Mouse (Mus musculus) adrenal gland, adult 18-20 months (tissue): Measurements from ENCODE around the gene Plscr3. TPM values are rescaled to one million over a fixed set of nuclear protein-coding genes. Genes with fewer than 3 reads are reported as not detected.

Source experiments
- DNase-seq, 2 experiments: peaks; one replicate each; pipeline ENCODE4 v3.0.0; 2021 to 2022; ENCODE audit warnings: low spot score in 2 of 2
- total RNA-seq, 2 experiments: library from RNA; stranded (reverse); gene quantifications; 1 replicate in 1 of 2; 2 replicates in 1 of 2; pipeline ENCODE4 v1.2.3; 2021

The Plscr3 gene
- total RNA-seq, 2 experiments from 2014 or later = 38.2 to 46.2 TPM

GRCm38 (mm10) chr11:69823456-69823855 is 22.7 kb upstream of the Plscr3 start:
- no peak for DNase-seq

- no peak for DNase-seq
Measured at GRCm38 (mm10) chr11:69828832-69829231, 17.3 kb upstream of the Plscr3 start.

DNA sequence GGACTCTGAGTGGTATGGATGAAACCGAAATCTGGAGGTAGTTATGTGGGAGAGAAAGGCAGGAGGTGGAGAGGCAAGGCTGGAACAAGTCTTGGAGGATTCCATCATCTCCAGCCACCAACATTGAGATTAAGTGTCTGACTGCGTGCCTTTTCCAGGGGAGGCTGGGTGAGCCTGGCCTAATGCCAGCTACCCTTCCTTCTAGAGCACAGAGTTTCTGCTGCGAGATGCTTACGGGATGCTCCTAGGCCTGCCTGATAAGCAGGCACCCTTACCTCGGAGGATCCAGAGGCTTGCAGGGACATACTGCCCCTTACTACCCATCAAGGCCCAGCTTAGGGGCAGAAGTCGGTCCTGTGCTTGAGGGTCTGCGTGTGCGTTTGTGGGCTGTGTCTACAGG is 12.6 kb upstream of the Plscr3 start:
- no peak for DNase-seq

- DNase-seq = no peak
Measured at GRCm38 (mm10) chr11:69834001-69834549, 12.1 kb upstream of the Plscr3 start.

DNA sequence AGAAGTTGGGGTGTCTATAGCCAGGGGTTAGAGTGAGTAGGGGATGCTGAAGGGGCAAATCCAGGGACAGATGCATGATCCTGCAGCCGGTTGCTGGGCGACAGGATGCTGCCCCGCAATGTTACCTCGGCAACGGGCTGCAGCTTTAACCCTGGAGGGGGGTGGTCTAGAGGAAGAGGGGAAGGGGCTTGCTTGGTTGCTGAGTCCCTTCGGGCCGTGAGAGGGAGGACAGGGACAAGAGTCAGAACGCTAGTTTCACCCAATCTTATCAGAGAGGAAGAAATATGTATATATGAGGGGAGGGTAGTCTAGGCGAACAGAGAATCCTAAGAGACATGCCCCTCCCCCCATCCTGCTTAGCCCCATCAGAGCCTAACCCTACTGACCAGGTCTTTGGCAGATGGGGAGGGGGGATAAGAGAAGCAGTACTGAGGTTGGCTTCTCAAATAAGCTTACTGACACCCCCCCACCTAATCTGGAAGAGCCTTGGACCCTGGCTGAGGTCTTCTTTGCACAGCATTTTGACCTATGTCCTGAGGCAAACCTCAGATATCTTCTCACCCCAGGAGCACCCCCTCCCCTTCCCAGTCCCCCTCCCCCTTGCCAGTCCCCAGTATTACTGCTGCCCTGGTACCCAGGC is 10.7 kb upstream of the Plscr3 start:
- no peak for DNase-seq

DNA sequence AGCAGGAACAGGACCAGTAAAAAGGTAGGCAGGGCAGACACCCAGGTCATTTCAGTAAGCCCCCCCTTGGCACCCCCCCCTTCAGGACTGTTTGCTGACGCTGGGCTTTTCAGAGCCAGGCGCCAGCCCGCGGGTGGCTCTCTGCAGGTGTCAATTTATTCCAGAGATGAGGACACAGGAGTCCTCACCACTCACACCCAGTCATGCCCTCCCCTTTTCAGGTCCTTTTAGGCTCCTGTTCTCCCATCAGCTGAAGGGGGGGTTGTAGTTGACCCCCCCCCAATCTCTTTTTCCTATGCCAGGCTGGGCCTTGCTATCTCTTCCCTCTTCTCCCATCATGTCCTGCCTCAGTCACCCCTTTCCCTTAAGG is 10.2 kb upstream of the Plscr3 start:
- no peak for DNase-seq

DNA sequence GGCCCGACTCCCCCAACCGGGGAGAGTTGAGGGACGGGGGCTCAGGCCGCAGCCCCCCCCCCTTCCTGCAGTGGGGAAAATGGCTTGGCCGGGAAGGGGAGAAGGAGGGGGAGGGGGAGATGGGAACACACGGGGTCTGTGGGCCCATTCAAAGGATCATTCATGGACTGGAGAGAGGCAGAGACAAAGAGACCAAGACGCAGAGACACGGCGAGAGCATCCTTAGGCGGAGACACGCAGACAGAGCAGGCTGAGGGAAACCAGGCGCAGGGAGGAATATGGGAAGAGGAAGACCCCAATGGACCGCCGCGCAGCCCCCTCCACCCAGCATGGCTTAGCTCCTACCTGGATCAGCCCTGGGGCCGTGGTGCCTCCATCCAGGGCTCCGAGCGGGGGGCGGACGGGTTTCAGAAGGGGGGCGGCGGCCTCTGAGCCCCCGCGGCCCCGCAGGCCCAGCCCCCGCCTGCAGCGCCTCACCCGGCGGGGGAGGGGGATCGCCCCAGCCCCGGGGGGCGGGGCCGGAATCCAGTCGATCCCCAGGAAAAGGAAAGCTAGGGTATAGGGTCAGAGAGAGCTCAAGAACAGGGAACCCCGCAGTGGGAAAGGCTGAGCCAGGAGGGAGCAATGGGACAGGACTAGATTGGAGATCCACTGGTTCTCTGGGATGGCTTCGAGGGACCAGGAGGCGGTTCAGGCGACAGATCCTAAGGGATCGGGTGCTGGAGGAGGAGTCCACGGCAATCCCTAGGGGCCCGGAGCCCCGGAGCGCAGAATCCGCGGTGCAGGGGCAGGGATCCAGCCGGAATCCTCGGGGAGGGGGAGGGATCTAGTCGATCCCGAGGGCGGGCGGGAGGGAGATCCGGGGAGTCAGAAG is 9.2 kb upstream of the Plscr3 start:
- peak in 1 of 2 experiments; percentile 48 for DNase-seq

DNA sequence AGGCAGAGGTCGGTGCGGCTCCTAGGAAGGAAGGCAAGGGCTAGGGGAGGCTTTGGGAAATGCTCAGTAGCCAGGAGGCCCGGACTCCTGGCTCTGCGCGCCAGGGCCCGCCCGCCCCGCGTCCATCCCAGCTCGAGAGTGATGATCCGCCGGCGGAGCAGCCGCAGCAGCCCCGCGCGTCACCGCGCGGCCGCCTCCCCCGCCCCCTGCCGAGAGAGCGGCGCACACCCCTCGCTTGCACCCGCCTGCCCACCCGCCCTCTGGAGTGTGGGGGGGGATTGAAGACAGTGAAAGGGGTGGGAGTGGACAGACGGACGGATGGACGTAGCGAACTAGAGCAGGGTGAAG is 8.6 kb upstream of the Plscr3 start, which contains the start of gene Nlgn2:
TSS of gene Nlgn2 (minus strand) at position 181 of the 348 bp plus-strand sequence.
- DNase-seq = peak in 1 of 2 experiments; percentile 59

DNA sequence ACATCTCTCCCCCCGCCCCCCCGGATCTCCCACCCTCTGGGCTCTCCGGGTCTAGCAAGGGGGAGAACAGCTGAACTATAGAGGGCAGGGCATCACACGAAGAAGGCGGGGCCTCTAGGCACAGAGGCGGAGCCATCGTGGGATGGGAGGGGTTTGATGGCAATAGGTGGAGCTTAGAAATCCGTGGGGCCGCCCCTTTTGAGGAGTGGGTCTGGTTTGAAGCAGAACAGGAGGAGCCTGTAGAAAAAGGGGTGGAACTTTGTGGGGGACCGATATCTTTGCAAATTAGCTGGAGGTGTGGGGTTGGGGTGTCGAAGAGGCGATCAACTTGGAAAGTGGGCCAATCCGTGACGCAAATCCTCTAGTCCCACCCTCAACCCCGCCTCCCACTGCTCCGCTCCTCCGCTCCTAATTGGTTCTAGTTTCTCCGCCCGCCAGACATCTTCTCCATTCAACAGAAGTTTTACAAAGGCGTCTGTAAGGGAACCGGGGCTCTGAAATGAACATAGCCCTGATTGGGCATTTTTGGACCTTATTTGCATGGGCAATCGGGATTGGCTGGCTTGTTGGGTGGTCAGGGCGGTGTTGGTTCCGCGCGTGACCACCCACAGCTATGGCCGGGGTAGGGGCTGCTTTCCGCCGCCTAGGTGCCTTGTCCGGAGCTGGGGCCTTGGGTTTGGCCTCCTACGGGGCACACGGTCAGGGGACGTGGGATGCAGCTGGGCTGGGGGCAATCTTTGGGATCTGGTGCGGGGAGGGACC is 8.0 kb upstream of the Plscr3 start, which contains the start of gene Tmem256:
TSS of gene Tmem256 (plus strand) at position 563 of the 762 bp plus-strand sequence.
- DNase-seq = peak; percentile 86 to 90

DNA sequence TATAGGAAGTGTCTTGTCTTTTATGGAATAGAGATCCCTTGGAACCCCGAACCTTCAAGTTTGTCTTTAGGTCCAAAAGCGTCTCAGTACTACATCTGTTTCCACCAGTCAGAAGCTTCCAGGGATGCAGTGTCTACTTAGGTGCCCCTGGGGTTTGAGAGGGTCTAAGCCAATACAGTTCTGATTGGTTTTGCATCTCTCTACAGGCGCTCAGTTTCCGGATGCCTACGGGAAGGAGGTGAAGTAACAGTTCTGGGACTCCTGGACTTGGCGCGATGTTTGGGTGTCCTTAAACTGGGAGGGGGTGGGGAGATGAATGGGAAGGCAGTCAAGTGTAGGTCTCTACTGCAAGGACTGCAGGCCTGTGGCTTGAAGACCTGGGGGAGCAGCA is 7.5 kb upstream of the Plscr3 start:
- DNase-seq = no peak

GRCm38 (mm10) chr11:69846738-69847688 is 837 bp downstream of the Plscr3 start:
- DNase-seq = no peak

DNA sequence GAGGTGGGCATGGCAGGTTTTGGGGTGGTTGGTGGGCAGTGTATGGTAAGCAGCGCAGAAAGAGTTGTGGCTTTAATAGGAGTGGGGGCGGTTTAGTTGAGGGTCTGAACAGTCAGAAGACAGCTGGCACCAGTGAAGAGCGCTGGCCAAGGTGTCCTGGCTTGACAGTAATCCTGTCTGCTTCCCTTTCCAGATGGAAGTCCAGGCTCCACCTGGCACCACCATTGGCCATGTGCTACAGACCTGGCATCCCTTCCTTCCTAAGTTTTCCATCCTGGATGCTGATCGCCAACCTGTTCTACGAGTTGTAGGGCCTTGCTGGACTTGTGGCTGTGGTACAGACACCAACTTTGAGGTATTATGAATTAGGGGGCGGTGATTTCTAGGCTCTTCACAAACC is 1.8 kb downstream of the Plscr3 start:
- no peak for DNase-seq

GRCm38 (mm10) chr11:69849128-69849527 is 3.0 kb downstream of the Plscr3 start:
- no peak for DNase-seq

DNA sequence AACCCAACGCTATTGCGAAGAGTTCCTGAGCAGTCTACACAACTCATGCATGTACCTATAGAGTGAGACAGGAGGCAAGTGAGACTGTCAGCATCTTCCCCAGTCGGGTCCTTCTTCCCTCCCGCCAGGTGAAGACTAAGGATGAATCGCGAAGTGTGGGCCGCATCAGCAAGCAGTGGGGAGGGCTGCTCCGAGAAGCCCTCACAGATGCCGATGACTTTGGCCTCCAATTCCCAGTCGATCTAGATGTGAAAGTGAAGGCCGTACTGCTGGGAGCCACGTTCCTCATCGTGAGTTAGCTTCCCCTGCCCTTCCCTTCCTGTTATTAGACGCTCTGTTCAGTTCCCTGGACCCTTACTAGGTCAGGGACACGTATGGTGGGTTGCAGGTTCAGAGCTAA is 3.7 kb downstream of the Plscr3 start:
- DNase-seq = no peak

GRCm38 (mm10) chr11:69850754-69851153 is 4.6 kb downstream of the Plscr3 start:
- DNase-seq = no peak

DNA sequence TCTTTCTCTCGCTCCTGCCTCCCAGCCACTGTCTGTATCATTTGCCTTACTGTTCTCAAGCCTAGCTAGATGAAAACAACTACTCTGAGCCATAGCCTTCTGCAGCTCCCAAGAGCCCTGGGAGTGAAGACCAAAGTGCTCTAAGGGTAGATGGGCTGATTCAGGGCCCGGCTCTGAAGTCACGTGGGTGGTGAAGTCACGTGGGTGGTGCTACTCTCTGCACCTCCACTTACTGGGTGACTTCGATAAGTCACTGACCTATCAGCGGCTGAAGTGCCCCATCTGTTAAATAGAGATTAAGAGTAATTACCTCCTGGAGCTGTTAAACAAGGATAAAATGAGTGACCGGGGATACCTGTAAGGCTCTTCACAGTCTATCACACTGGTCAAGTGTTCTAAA is 7.8 kb downstream of the Plscr3 start:
- DNase-seq = no peak

GRCm38 (mm10) chr11:69854680-69855079 is 8.5 kb downstream of the Plscr3 start:
- DNase-seq = no peak

- peak in 1 of 2 experiments; percentile 63 for DNase-seq
Measured at GRCm38 (mm10) chr11:69855347-69855746, 9.2 kb downstream of the Plscr3 start.

- DNase-seq = no peak
Measured at GRCm38 (mm10) chr11:69858113-69858998, 12.2 kb downstream of the Plscr3 start, which contains the start of gene Tnk1. Gene Tnk1 (minus strand): TSS chr11:69858730.
